Mouse (Mus musculus) neural tube, embryonic 13.5 days (tissue): ENCODE results near the gene Rap1gap2. TPM values are rescaled to one million over a fixed set of nuclear protein-coding genes. Genes with fewer than 3 reads are reported as not detected.
A peak's percentile ranks its signal among the peaks of the same experiment; 100 is the strongest.
"Not testable (repeated sequence)": the region's sequence is repeated elsewhere in the genome, so short reads cannot be mapped to it uniquely, and the experiment has no call there.

Source experiments
- ATAC-seq: fragments of 200-750 bp; cut with Nextera tagmentation; 2 replicates; pipeline ENCODE4 v1.8.0; 2017; ENCODE audit warnings: low read depth, mild to moderate bottlenecking, moderate TSS enrichment, moderate library complexity
- H3K27ac ChIP-seq: fragments of 300-500 bp; sonication (generic); replicated peaks from 2 replicates; pipeline ENCODE4 v1.5.1; 2015; ENCODE audit warnings: moderate library complexity, mild to moderate bottlenecking, inconsistent platforms
- H3K27me3 ChIP-seq: fragments of 300-500 bp; sonication (generic); 2 replicates; pipeline ENCODE4 v1.6.1; 2015; ENCODE audit warnings: mild to moderate bottlenecking, inconsistent platforms
- H3K36me3 ChIP-seq: fragments of 300-500 bp; sonication (generic); 2 replicates; pipeline ENCODE4 v1.6.1; 2015; ENCODE audit warnings: mild to moderate bottlenecking, inconsistent platforms
- H3K4me1 ChIP-seq: fragments of 300-500 bp; sonication (generic); replicated peaks from 2 replicates; pipeline ENCODE4 v1.6.1; 2015; ENCODE audit warnings: inconsistent platforms
- H3K4me2 ChIP-seq: fragments of 300-500 bp; sonication (generic); 2 replicates; pipeline ENCODE4 v1.6.1; 2015; ENCODE audit warnings: inconsistent platforms, mild to moderate bottlenecking, moderate library complexity
- H3K4me3 ChIP-seq: fragments of 300-500 bp; sonication (generic); 2 replicates; pipeline ENCODE4 v1.5.1; 2015; ENCODE audit warnings: mild to moderate bottlenecking, inconsistent platforms
- H3K9ac ChIP-seq: fragments of 300-500 bp; sonication (generic); 2 replicates; pipeline ENCODE4 v1.6.1; 2015; ENCODE audit warnings: moderate library complexity, mild to moderate bottlenecking, inconsistent platforms
- H3K9me3 ChIP-seq: fragments of 300-500 bp; sonication (generic); 2 replicates; pipeline ENCODE4 v1.6.1; 2016; ENCODE audit warnings: inconsistent platforms
- WGBS: fragments of 180-500 bp; shearing (Covaris S2); methylation state at CpG from one replicate; pipeline ENCODE4 v1.1.7; 2015; 5-methylcytosine and 5-hydroxymethylcytosine counted together
- polyA plus RNA-seq: library from polyadenylated mRNA; unstranded; fragments of >200 nt; fragmentation: Nextera tagmentation; extraction: Ambion mirVana; gene quantifications from 2 replicates; pipeline ENCODE4 v1.2.1, GENCODE M21; 2015

Gene Rap1gap2
- polyA plus RNA-seq, 1 experiment from 2014 or later = 10.9 TPM

- peak overlapping the region; percentile 84 for H3K27ac ChIP-seq
- peak overlapping the region; percentile 78 for H3K9ac ChIP-seq
- peak overlapping the region; percentile 53 for H3K4me3 ChIP-seq
- no peaks in the 10 kb centered on the region for H3K36me3 ChIP-seq
- peak overlapping the region; percentile 61 for H3K4me2 ChIP-seq
- H3K27me3 ChIP-seq = peaks cover 53% of the 10 kb centered on the region
- peaks cover 37% of the 10 kb centered on the region for H3K4me1 ChIP-seq
- 2% methylated on average over 66 of the region's 66 CpGs for WGBS
- peak; percentile 89 for ATAC-seq
- no peaks in the 10 kb centered on the region for H3K9me3 ChIP-seq
Measured at GRCm38 (mm10) chr11:74589401-74590238, 21.1 kb downstream of the Rap1gap2 start.

- Histone ChIP-seq H3K9ac (no peak overlapping the region), H3K36me3 (no peaks in the 10 kb centered on the region), H3K4me3 (no peak overlapping the region), H3K27me3 (peaks cover 46% of the 10 kb centered on the region), H3K4me2 (no peak overlapping the region), H3K27ac (no peak overlapping the region), H3K4me1 (peaks cover 53% of the 10 kb centered on the region), H3K9me3 (no peaks in the 10 kb centered on the region)
- ATAC-seq = no peak
- 66% methylated on average over 5 of the region's 5 CpGs for WGBS
Measured at GRCm38 (mm10) chr11:74586401-74586800, 24.3 kb downstream of the Rap1gap2 start.

- Histone ChIP-seq H3K9me3 (no peaks in the 10 kb centered on the region), H3K9ac (no peak overlapping the region), H3K4me1 (peaks cover 53% of the 10 kb centered on the region), H3K36me3 (no peaks in the 10 kb centered on the region), H3K4me3 (no peak overlapping the region), H3K27ac (no peak overlapping the region), H3K4me2 (no peak overlapping the region), H3K27me3 (peaks cover 33% of the 10 kb centered on the region)
- WGBS = 71% methylated on average over 10 of the region's 10 CpGs
- no peak for ATAC-seq
Measured at GRCm38 (mm10) chr11:74584946-74585723, 25.6 kb downstream of the Rap1gap2 start.

GRCm38 (mm10) chr11:74583824-74584349, 26.8 kb downstream of the Rap1gap2 start:
- ATAC-seq = no peak
- peaks cover 20% of the 10 kb centered on the region for H3K27me3 ChIP-seq
- 58% methylated on average over 7 of the region's 7 CpGs for WGBS

GRCm38 (mm10) chr11:74582464-74582863, 28.3 kb downstream of the Rap1gap2 start:
- Histone ChIP-seq H3K4me1 (peaks cover 35% of the 10 kb centered on the region), H3K9me3 (no peaks in the 10 kb centered on the region), H3K36me3 (no peaks in the 10 kb centered on the region), H3K4me2 (no peak overlapping the region), H3K27ac (no peak overlapping the region), H3K4me3 (no peak overlapping the region), H3K27me3 (peaks cover 6% of the 10 kb centered on the region; the same call in 1 of the 2 replicates), H3K9ac (no peak overlapping the region)
- no peak for ATAC-seq
- 88% methylated on average over 3 of the region's 3 CpGs for WGBS

More at GRCm38 (mm10) chr11:74583824-74584349, 26.8 kb downstream of the Rap1gap2 start:
- Histone ChIP-seq H3K4me2 (no peak overlapping the region), H3K9ac (no peak overlapping the region), H3K27ac (0 out of 2 replicates have a peak overlapping the region, but pooled peaks have one; percentile 18), H3K9me3 (no peaks in the 10 kb centered on the region), H3K4me1 (peaks cover 49% of the 10 kb centered on the region), H3K4me3 (no peak overlapping the region), H3K36me3 (no peaks in the 10 kb centered on the region)

GRCm38 (mm10) chr11:74581333-74581732, 29.4 kb downstream of the Rap1gap2 start:
- WGBS = 53% methylated on average over 4 of the region's 4 CpGs
- not testable (repeated sequence) for H3K27ac ChIP-seq, ATAC-seq, H3K36me3 ChIP-seq, H3K4me3 ChIP-seq, H3K9me3 ChIP-seq, H3K4me2 ChIP-seq, H3K9ac ChIP-seq, H3K27me3 ChIP-seq
- H3K4me1 ChIP-seq = peaks cover 32% of the 10 kb centered on the region

- no peak overlapping the region for H3K9ac ChIP-seq
- no peak overlapping the region for H3K4me3 ChIP-seq
- no peaks in the 10 kb centered on the region for H3K9me3 ChIP-seq
- H3K4me1 ChIP-seq = peaks cover 4% of the 10 kb centered on the region; the same call in 1 of the 2 replicates
- no peak overlapping the region for H3K4me2 ChIP-seq
- H3K36me3 ChIP-seq = no peaks in the 10 kb centered on the region
- no peak for ATAC-seq
- no peak overlapping the region for H3K27ac ChIP-seq
- WGBS = 79% methylated on average over 3 of the region's 3 CpGs
- H3K27me3 ChIP-seq = no peaks in the 10 kb centered on the region
Measured at GRCm38 (mm10) chr11:74577068-74577467, 33.6 kb downstream of the Rap1gap2 start.

GRCm38 (mm10) chr11:74575940-74576339, 34.8 kb downstream of the Rap1gap2 start:
- Histone ChIP-seq H3K36me3 (no peaks in the 10 kb centered on the region), H3K9ac (no peak overlapping the region), H3K27me3 (no peaks in the 10 kb centered on the region), H3K4me2 (no peak overlapping the region), H3K9me3 (no peaks in the 10 kb centered on the region), H3K4me3 (no peak overlapping the region), H3K27ac (no peak overlapping the region), H3K4me1 (peaks cover 4% of the 10 kb centered on the region; the same call in 1 of the 2 replicates)
- WGBS = 77% methylated on average over 3 of the region's 3 CpGs
- no peak for ATAC-seq

- no peak for ATAC-seq
- WGBS = 81% methylated on average over 4 of the region's 4 CpGs
- H3K4me2 ChIP-seq = no peak overlapping the region
- no peak overlapping the region for H3K9ac ChIP-seq
- H3K27ac ChIP-seq = no peak overlapping the region
- H3K9me3 ChIP-seq = no peaks in the 10 kb centered on the region
- H3K4me1 ChIP-seq = peaks cover 4% of the 10 kb centered on the region; the same call in 1 of the 2 replicates
- no peaks in the 10 kb centered on the region for H3K36me3 ChIP-seq
- no peaks in the 10 kb centered on the region for H3K27me3 ChIP-seq
- no peak overlapping the region for H3K4me3 ChIP-seq
Measured at GRCm38 (mm10) chr11:74574768-74575434, 35.8 kb downstream of the Rap1gap2 start.

- Histone ChIP-seq H3K4me1 (peaks cover 4% of the 10 kb centered on the region; the same call in 1 of the 2 replicates), H3K4me3 (no peak overlapping the region), H3K36me3 (no peaks in the 10 kb centered on the region), H3K9me3 (no peaks in the 10 kb centered on the region), H3K4me2 (no peak overlapping the region), H3K27me3 (no peaks in the 10 kb centered on the region), H3K27ac (no peak overlapping the region), H3K9ac (no peak overlapping the region)
- no peak for ATAC-seq
- WGBS = 77% methylated on average over 6 of the region's 6 CpGs
Measured at GRCm38 (mm10) chr11:74572459-74573061, 38.2 kb downstream of the Rap1gap2 start.

- no peak for ATAC-seq
Measured at GRCm38 (mm10) chr11:74569735-74570134, 41.0 kb downstream of the Rap1gap2 start.

More at GRCm38 (mm10) chr11:74569735-74570134, 41.0 kb downstream of the Rap1gap2 start:
- H3K36me3 ChIP-seq = no peaks in the 10 kb centered on the region
- peaks cover 4% of the 10 kb centered on the region; the same call in 1 of the 2 replicates for H3K4me1 ChIP-seq
- 73% methylated on average over 6 of the region's 6 CpGs for WGBS
- H3K9me3 ChIP-seq = no peaks in the 10 kb centered on the region
- H3K9ac ChIP-seq = no peak overlapping the region
- H3K4me3 ChIP-seq = no peak overlapping the region
- no peak overlapping the region for H3K4me2 ChIP-seq
- H3K27me3 ChIP-seq = no peaks in the 10 kb centered on the region
- no peak overlapping the region for H3K27ac ChIP-seq
